Mouse (Mus musculus) E14TG2a.4 (cell line): Measurements from ENCODE around the gene Cpne4.

ENCODE experiments used
- CTCF ChIP-seq: conservative IDR thresholded peaks from 2 replicates; pipeline ENCODE4 v1.5.1; 2014; ENCODE audit warnings: low read length
- NANOG ChIP-seq: IDR thresholded peaks from 2 replicates; pipeline ENCODE4 v1.6.1; 2014; ENCODE audit warnings: borderline replicate concordance, low read length, mixed read lengths
- POU5F1 ChIP-seq: IDR thresholded peaks from 2 replicates; pipeline ENCODE4 v1.6.1; 2014; ENCODE audit warnings: low read length, borderline replicate concordance

- TF ChIP-seq CTCF (no peak), POU5F1 (no peak), NANOG (no peak)
Measured at GRCm38 (mm10) chr9:105032572-105032971, 485.5 kb downstream of the Cpne4 start.
